Mouse (Mus musculus): ENCODE measurements around the gene Acot11.

Gene Acot11

DNA sequence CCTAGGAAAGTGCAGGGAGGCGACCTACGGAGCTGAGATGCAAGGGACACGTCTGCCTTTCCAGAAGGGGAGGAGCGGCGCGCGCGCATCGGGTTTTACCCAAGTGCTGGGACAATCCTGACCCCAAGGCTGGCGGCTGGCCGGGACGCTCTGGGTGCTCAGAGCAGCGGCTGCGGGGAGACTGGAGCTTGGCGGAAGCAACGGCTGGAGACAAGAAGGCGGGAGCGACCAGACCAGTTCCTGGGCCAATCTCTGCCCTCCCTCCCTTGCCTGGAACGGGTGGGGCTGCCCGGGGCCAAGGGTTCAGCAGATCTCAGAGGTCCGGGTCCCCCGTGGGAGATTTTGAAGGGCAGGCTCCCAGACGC is at the start of gene Acot11:
Gene Acot11 (minus strand): TSS at position 89 of the 365 bp plus-strand sequence.
- DNase-seq (ENCODE audit: low spot score) = peak; percentile 56

DNA sequence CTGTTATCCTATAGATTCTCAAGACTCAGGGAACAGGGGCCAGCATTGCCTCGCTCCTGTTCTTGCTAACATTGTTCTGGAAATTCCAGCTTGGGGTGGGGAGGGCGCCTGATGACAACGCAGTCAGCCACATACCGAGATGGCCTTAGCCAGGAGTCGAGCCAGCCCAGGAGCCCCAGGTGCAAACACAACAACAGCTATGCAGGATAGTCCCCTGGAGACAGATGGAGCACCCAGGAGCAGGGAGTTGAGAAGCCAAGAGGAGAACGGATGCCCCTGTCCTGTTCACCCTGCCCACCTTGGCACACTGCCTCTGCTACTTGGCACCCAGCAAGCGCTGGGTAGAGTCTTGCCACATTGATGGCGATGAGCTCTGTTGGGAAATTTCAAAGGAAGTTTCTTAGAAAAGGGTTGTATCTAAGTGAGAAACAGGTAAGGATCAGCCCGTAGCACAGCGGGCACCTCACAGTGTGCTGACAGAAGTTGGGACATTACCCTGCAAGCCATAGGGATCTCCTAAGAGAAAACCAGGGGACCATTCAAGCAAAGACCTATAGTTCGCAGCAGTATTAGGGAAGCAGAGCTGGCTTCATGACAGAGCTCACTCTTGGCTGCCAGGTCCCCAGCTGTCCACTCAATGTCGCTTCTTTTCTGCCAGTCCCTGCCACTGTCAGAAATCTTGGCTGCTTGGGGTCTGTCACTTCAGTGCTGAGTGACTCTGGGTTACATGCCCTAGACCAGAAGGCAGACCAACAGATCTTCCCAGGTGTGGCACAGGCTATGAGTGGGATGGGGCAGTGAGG is 43.7 kb upstream of the Acot11 start:
- no peak for DNase-seq (ENCODE audit: low spot score)

DNA sequence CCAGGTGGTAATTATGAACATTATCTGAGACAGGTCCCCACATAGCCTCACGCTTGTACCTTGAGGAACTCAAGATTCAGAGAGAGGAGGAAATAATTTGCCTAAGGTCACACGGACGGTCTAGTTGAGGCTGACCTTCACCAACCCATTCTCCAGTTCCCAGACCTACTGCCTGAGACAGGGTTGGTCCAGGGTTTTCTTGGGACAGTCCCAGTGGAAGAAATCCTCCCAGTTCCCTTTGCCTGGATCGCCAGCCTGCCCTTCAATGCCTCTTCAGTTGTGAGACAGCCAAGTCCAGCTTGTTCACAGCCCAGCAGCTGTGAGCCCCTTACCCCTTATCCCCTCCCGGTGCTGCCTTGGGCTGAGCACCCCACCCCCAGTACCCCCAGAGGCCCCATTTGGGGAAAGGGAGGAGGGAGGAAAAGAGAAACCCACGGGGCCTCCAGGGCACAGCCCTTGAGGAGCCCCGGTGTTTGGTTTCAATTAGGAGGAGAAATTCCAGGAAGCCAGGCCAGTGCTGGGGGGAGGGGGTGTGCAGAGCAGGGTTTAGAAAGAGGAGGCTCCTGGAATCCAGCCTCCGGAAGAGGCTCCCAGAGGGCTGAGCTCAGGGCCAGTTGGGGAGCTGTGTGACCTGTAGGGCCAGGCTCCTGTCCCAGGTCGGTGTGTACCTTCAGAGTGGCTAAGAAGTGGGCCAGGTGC is 42.9 kb upstream of the Acot11 start:
- peak; percentile 33 for DNase-seq (ENCODE audit: low spot score)

DNA sequence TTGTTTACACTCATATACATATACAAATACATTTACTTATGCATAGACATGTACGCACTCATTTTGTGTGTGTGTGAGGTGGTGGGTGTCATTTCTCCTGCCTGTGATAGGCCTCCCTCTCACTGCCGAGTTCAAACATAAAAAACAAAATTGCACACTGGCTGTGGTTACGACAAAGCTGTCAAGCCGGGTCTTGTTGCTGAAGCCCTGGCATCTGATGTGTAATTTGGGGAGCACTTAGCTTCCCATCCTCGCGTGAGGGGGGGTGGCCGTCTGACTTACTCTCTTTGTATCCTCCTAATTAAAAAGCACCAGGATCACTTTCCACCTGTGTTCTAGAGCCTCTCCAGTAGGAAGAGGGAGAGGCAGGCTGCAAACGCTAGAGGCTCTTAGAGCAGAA is 37.8 kb upstream of the Acot11 start:
- no peak for DNase-seq (ENCODE audit: low spot score)

DNA sequence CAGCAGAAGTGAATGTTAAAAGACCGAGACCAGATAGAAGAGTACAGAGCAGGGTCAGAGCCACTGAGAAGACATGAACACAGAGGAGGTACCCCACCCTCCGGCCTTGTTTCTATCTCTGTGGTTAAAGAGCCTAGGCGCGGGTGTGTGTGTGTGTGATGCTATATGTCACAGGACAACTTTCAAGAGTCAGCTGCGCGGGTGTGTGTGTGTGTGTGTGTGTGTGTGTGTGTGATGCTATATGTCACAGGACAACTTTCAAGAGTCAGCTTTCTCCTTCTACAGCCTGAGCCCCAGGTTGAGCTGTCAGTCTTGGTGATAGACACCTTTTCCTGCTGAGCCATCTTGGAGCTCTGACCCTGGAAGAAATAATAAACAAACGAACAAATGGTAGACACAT is 37.1 kb upstream of the Acot11 start:
- no peak for DNase-seq (ENCODE audit: low spot score)

DNA sequence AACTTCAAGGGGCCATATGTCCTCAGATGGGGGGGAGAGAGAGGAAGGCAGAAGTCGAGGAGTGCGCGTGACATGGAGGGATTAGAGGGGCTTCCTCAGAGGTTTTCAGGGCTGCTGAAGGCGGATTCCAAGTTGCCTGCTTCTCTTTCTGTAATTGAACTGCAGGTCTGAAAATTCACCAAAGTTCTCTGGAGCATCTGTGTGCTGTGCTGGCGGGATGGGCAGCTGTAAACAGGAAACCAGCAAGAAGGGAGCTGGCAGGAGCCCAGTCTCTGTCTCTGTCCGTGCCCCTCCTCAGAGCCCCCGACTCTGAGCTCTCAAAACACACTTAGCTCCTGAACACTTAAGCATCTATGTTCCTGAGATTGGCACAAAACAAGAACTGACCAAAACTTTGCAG is 36.5 kb upstream of the Acot11 start:
- DNase-seq (ENCODE audit: low spot score) = no peak

- DNase-seq (ENCODE audit: low spot score) = no peak
These were observed 35.9 kb upstream of the Acot11 start for GRCm38 (mm10) chr4:106840651-106841145.

GRCm38 (mm10) chr4:106839964-106840611 is 35.3 kb upstream of the Acot11 start:
- DNase-seq (ENCODE audit: low spot score) = peak; percentile 77

DNA sequence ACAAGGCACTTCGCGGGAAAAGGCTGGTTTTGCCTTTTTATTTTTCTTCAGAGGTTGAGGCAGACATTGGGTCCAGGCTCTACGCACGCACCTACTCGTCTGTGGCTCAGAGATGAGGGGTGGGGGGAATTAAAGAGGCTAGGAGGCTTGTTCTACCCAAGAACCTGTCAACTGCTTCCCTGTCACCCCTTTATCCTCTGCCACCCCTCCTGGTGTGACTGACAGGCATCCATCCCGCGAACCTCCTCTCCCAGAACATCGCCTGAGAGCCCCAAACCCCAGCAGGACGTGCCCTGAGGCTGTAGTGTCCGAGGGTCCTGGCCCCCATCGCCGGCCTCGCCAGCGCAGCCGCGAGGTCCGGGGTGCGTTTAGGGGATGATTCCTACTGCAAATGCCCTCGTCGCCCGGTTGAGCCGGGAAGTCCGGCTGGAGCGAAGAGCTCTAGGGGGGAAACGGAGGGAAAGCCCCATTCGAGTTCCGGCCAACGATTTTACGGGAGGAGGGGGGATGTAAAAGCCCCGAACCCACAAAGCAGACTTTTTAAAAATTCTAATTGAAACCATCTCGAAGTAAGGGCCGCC is 34.5 kb upstream of the Acot11 start:
- DNase-seq (ENCODE audit: low spot score) = peak; percentile 22

- peak; percentile 84 for DNase-seq (ENCODE audit: low spot score)
These were observed 33.9 kb upstream of the Acot11 start for GRCm38 (mm10) chr4:106838548-106839253.

- peak; percentile 71 for DNase-seq (ENCODE audit: low spot score)
These were observed 33.2 kb upstream of the Acot11 start for GRCm38 (mm10) chr4:106837964-106838363.

GRCm38 (mm10) chr4:106837425-106837824 is 32.6 kb upstream of the Acot11 start:
- DNase-seq (ENCODE audit: low spot score) = no peak

DNA sequence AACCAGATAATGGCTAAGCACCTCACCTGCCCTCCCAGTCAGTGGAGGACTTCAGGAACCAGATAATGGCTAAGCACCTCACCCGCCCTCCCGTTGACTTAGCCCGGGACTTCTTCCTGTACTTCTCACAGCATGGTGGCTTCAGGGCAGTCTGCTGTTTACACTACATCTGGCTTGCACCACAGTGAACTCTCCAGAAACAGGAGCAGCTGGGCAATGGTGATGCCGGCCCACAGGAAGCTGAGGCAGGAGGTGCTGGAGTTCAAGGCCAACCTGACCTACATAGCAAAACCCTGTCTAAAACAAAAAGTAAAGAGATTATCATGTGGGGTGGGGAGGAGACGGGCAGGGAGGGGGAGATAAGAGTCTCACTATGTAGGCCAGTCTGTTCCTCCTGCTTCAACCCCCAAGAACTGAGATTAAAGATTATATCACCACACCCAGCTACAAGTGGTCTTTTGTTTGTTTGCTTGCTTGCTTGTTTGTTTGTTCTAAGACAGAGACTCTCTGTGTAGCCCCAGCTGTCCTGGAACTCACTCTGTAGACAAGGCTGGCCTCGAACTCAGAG is 25.8 kb upstream of the Acot11 start:
- no peak for DNase-seq (ENCODE audit: low spot score)

DNA sequence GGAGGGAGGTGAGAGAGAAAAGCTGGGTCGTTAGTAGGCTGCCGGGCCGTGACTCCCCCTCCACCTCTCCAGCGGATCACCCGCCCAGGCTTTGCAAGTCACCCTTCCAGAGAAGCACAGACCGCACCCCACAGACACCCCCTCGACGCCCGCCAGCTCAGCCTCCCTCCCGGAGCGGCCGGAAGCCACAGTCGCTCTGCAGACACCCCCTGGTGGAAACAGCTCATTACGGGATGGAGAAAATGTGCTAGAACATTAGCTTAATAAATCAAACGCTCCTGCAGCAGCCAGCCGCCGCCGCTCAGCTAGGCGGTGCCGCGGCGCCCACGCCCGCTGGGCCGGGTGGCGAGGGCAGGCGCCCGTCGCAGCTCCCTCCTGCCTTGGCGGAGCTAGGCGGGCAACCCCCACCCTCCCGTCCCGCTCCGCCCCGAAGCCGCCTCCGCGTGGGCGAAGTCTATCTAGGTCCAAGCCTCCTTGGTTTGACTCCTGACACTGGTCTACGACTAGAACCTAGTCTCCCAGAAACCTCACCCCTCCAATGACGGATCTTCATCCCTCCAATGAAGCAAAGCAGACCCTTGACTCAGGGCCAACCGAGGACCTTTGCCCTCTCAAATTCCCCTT is 23.1 kb upstream of the Acot11 start:
- peak; percentile 82 for DNase-seq (ENCODE audit: low spot score)

DNA sequence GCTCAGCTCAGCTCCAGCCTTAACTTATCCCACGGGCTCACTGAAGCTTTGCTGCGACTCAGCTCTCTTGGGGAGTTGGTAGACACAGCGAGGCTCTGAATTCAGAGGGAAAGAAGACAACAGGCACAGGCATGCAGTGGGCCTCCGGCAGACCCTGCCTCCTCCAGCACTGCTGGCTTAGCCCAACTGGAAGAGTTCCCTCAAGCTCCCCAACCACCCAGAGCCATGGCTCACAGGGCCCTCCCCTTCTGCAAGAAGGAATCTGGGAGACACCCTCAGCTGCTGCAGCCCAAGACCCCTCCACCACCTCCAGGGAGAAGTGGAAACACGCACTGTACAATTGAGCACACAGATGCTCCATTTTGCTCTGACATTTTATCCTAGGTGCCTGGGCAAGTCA is 20.4 kb upstream of the Acot11 start:
- DNase-seq (ENCODE audit: low spot score) = no peak

- DNase-seq (ENCODE audit: low spot score) = no peak
These were observed 14.6 kb upstream of the Acot11 start for GRCm38 (mm10) chr4:106819404-106819803.

DNA sequence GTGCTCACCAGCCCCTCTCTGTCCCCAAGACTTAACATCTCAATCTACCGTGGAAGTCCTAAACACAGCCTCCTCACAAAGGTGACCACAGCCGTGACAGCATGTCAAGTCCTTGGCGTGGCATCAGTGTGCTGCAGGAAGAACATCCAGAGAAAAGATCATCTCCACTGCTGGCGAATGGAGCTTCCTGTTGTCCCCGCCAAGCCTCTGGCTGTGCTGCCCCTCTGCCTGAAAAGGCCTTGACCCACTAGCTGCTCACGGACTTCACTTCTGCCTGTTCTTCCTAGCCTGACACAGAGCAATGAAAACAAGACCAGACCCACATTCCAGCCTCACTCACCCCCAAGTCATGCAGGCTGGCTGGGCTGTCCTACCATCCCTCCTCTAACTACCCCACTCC is 13.5 kb upstream of the Acot11 start:
- no peak for DNase-seq (ENCODE audit: low spot score)

- no peak for DNase-seq (ENCODE audit: low spot score)
These were observed 12.2 kb upstream of the Acot11 start for GRCm38 (mm10) chr4:106817017-106817416.

DNA sequence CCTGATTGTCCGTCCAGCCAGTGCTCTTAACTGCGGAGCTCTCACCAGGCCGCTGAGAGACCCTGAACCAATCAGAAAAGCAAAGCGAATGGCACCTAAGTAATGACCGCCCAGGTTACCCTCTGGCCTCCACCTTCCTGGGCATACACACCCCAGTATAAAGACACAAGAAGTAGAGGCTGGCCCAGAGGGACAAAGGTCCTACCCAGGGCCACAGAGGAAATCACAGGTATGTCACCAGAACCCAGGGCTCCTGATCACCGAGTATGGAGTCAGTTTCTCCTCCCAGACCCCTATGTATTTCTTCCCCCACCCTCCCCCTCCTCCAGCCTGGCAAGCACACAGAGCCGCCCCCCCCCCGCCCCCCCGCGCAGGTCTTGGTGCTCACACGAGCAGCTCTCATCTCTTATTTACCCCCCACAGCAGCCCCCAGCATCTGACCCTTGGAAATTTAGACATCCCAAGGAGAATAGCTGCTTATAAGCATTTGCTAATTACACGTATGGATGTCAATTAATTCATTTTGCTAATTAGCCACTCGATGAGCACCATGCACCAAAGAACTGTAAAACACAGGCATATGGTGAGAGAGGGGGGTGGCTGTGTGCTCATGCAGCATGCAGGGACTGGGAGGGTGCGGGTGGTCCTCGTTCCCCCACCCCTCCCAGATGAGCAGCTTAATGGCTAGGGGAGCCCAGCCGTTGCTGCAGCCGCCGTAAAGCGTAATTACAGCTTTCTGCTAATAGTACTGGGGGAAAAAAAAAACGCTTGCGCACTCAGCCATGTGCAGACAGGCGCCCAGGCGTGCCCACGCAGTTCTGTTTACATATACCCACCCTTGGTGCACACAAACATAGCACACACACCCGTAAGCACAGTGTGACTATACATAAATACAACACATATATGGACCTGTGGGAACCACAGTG is 10.9 kb upstream of the Acot11 start:
- no peak for DNase-seq (ENCODE audit: low spot score)

GRCm38 (mm10) chr4:106811162-106811561 is 6.4 kb upstream of the Acot11 start:
- no peak for DNase-seq (ENCODE audit: low spot score)
